Mouse (Mus musculus) WW6 (cell line): ENCODE measurements around the gene Klhdc4.

ENCODE experiments used
- DNase-seq: peaks from one replicate; pipeline ENCODE4 v3.0.0-alpha.2; 2013; ENCODE audit warnings: low read depth, low spot score

The Klhdc4 gene

DNA sequence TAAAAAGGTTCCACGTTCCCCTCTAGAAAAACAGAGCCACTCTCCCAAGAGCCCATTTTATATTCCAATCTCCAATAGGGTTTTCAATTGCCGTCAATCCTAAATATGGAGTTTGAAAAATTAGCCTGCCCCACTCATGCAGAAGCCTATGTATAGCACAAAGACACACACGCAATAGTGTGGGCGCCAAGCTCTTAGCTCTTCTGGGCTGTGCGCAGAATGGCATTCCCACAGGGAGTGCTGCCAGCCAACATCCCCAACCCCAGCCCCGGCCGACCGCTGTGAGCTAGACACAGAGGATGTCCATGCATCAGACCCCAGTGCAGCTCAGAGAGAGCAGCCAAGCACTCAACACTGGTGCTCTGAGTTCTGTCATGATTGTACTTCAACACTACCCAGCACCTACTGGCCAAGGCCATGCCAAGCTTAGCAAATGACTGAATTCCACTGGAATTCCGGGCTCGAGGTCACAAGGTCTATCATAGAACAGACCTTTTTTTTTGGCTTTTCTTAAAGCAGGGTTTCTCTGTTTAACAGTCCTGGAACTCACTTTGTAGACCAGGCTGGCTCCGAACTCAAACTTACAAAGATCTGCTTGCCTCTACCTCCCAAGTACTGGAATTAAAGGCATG lies 19.7 kb downstream of the Klhdc4 start:
- no peak for DNase-seq

- peak; percentile 39 for DNase-seq
Measured at GRCm38 (mm10) chr8:121808032-121808431, 21.3 kb downstream of the Klhdc4 start.

DNA sequence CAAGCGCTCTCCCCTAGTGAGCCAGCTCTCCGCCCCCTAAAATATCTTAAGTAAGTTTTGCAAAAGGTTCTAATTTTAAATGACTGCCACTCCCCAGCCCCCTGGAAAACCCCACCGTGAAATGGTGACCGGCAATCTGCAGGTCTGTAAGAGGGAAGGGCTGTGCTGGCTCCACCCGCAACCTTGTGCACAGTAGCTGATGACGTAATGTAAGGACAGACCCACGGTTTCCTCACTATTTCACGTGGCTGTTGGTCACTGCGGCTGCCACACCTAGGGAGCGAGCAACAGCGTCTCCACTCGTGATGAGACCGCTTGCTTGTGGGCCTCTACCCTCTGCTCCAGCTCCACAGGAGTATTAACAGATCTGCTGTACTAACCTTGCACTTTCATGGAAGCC lies 23.2 kb downstream of the Klhdc4 start:
- no peak for DNase-seq

DNA sequence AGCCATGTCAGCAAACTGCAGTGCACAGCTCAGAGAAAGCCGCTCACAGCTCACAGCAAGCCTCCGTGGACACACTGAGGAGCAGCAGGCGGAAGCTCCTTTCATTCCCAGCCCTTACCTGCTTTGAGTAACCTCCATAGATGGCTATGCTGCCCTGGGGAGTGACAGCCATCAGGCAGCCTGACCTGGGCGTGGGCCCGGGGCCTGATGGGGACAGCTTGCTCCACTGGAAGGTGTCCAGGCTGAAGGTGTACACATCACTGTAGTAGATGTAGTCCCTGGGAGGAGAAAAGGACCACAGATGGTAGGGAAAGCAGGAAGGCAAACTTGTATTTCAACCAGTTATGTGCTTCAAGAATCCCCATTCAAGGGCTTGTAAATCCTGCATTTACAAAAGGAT lies 24.5 kb downstream of the Klhdc4 start:
- DNase-seq: no peak

GRCm38 (mm10) chr8:121798401-121798800 lies 31.0 kb downstream of the Klhdc4 start:
- no peak for DNase-seq

- DNase-seq: no peak
Measured at GRCm38 (mm10) chr8:121796406-121796805, 33.0 kb downstream of the Klhdc4 start.

GRCm38 (mm10) chr8:121795461-121795860 lies 33.9 kb downstream of the Klhdc4 start:
- DNase-seq: no peak

GRCm38 (mm10) chr8:121794151-121794550 lies 35.2 kb downstream of the Klhdc4 start:
- no peak for DNase-seq

- DNase-seq: no peak
Measured at GRCm38 (mm10) chr8:121792627-121793026, 36.7 kb downstream of the Klhdc4 start.

DNA sequence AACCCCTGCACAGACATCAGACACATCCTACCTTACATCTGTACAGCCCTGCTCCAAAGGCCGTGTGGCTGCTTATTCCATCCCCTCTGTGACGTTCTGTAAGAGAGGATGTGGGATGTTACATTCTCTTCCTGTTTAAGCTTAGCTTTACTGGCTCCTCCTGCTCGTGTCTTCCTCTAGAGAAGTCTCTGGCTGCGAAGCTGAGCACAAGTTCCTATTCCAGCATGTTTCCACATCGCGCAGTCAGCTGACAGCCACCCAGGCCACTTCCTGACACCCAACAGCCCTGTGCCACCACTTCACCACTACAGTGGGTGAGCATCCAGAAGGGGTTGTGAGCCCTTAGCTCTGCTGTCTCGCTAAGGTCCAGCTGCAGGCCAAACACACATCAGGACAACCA lies 37.2 kb downstream of the Klhdc4 start:
- DNase-seq: no peak

- no peak for DNase-seq
Measured at GRCm38 (mm10) chr8:121788786-121789185, 40.6 kb downstream of the Klhdc4 start.

DNA sequence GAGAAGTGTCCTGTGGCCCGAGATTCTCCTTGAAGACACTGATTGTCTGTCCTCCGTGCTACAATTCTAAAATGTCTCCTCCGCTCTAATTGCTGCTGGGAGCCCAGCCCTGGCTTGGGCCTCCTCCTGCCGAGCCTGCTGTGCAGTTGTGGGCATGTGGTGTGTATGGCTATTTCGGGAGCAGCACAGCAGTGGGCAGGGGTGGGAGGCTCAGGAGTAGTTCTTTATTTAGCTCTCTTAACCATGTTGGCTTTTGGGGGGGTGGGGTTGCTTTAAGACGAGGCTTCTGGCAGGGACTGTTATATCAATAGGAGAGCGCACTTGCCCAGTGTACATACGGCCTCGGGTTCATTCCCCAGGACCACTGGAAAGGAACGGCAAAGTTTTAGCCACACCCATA lies 42.8 kb downstream of the Klhdc4 start:
- no peak for DNase-seq

DNA sequence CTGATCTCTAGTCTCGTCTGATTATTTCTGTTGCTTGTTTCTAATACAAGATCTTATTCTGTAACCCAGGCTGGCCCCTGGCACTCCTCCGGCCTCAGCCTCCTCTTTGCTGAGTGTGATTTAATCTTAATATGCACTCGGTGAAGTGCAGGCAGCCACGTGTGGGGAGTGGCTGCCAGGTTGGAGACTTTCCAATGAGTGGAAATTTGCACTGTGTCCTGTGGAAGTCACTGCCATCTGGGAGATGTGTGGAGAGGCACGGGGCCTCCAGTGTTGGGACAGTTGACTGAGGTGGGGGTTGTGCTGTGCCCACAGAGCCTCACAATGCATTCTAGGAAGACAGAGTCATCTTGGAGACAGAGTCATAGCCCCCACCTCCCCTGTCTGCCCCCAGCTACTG lies 46.9 kb downstream of the Klhdc4 start:
- DNase-seq: no peak

DNA sequence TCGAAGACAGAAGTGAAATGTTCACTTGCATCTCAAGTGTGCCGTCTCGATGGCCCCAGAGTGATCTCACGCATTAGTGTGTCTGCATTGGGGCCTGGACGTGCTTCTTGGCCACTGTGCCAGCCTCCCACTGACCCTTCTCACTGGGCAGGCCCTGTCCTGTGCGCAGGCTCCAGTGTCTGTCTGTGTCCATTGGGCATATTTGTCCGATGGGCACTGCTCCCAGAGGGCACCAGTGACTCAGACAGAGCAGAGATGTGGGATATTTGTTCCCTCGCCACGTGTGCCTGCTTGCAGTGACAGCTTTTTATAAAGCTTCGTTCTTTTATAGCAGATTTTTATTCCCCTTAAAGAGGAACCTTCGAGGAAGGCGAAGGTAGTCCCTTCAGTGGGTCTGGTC lies 55.5 kb downstream of the Klhdc4 start:
- no peak for DNase-seq

DNA sequence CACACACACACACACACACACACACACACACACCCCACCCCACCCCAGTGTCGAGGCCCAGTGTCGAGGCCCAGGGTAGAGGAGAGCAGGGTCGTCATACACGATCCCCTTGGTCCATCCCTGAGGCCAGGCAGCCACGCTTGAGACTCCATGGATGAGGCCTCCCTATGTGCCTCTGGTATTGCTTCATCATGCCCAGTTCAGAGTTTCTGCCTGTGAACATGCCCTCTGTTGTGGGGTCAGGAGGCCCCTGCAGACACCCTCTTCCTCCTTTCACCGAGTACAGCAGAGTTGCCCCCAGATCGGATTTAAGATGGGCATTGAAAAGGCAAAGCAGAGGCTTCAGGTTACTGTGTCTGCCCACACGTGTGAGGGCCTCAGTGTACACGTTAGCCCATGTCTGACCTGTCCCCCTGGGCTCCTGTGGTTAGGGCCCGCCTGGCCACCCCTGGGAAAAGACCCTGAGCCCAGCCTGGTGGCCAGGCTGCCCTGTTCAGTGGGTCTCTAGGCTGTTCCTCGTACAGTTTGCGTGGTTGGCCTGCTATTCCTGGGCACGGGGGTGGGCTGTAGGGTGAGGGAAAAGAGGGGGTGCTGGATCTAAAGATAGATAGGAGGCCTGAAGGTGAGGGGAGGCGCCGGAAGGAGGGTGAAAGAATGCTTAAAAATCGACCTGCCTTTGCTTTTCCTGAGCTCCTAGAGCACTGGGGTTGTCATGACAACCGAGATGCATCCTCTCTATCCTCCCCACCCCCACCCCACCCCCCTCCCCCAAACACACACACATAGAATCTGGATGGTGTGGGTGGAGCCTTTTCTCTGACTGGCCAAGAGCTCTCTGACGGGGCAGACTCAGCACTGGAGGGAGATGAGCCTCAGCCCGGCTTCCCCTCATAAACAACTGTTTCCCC lies 58.3 kb downstream of the Klhdc4 start:
- DNase-seq: no peak

- no peak for DNase-seq
Measured at GRCm38 (mm10) chr8:121769621-121770020, 59.7 kb downstream of the Klhdc4 start.

GRCm38 (mm10) chr8:121769095-121769494 lies 60.3 kb downstream of the Klhdc4 start:
- DNase-seq: no peak

DNA sequence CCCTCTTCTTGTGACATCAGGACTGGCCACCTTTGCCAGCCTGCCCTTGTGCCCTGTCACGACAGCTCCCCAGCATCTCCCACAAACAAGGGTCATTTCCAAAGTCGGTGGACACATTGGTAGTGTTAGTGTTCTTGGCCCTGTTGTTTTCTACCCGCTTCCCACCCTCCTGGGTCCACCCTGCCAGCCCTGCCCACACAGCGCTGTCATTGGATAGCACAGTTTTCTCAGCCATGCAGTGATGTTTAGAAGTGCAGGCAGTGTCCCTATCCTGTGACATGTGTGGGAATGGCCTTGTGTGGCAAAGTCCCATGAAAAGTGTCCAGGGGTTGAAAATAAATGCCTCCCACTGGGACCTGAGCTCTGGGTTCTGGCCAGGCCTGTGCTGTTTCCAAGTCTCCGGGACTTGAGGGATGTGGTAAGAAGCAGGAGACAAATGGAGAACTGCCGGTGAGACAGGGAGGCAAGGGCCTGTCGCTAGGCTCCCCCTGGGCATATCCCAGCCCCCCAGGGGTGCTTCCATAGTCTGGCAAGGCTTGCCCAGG lies 63.7 kb downstream of the Klhdc4 start:
- DNase-seq: no peak

GRCm38 (mm10) chr8:121763700-121764013 lies 65.7 kb downstream of the Klhdc4 start:
- no peak for DNase-seq

- no peak for DNase-seq
Measured at GRCm38 (mm10) chr8:121762999-121763699, 66.2 kb downstream of the Klhdc4 start.

DNA sequence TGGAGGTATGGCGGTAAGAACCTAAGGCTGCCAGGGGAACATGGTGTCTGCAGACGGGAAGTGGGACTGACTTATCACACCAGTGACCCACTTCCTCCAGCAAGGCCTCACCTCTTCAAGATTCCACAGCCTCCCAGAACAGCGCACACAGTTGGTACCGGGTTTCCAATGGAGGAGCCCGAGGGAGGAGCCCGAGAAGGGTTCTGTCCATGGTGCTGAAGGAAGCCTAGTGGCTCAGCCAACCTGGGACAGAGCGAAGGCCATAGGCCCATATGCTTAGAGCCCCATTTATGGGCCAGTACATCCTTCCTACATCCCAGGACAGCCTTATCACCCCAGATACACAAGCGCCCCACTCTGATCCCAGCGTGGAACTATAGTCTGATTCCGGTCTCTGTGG lies 67.9 kb downstream of the Klhdc4 start:
- DNase-seq: peak; percentile 55

DNA sequence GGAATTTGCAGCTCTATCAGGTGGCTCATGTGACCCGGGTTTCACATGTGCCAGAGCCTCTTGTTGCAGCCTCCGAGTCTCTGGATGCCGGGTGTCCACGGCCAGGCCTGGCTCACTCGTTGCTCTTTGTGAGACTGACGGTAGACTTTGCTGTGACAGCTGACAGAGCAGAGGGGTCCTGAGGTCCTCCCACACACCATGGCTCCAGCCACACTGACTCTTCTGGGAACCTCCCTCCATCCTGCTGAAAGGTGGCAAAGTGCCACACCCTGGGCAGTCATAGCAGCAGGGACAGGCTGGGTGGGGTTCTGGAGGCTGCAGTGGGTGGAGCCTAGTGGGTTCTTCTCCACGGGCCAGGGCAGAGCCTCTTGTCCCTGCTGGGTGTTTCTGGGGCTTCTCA lies 68.9 kb downstream of the Klhdc4 start:
- no peak for DNase-seq
